Mouse (Mus musculus) c-Kit-positive CD71-negative TER-119-negative erythroid progenitor cells, embryonic 14.5 days (primary cell): Measurements from ENCODE around the gene Slc6a4.
"Not testable (repeated sequence)": the region's sequence is repeated elsewhere in the genome, so short reads cannot be mapped to it uniquely, and the experiment has no call there.

ENCODE experiments used
- DNase-seq: peaks from one replicate; pipeline ENCODE4 v3.0.0-alpha.2; 2013; ENCODE audit warnings: low read depth

The Slc6a4 gene

DNA sequence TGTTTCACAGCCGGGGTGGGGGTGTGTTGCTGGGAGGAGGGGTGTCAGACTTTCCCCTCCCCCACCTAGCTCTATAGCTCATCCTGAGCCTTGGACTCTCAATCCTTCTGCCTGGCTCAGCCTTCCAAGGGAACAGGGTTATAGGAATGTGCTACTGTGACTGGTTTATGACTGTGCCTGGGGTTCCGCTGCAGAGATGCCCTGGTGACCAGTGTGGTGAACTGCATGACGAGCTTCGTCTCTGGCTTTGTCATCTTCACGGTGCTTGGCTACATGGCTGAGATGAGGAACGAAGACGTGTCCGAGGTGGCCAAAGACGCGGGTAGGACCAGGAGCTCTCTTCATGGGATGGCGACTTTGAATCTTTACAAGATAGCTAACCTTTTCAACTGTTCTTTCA lies 19.6 kb downstream of the Slc6a4 start:
- no peak for DNase-seq

DNA sequence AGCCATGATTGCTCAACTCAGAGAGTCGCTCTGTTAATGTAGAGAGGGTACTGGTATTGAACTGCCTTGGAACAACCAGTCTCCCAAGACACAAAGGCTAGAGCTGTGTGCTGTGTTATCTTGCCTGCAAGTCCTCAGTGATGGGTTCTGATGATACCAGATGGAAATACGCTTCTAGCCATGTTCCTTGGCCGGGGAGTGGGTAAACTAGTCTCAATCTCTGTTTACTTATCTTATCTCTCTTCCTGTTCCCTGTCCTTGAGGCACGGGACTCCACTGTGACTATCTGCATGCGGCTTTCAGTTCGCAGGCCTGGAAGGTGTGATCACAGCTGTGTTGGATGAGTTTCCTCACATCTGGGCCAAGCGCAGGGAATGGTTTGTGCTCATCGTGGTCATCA lies 21.1 kb downstream of the Slc6a4 start:
- DNase-seq: no peak

DNA sequence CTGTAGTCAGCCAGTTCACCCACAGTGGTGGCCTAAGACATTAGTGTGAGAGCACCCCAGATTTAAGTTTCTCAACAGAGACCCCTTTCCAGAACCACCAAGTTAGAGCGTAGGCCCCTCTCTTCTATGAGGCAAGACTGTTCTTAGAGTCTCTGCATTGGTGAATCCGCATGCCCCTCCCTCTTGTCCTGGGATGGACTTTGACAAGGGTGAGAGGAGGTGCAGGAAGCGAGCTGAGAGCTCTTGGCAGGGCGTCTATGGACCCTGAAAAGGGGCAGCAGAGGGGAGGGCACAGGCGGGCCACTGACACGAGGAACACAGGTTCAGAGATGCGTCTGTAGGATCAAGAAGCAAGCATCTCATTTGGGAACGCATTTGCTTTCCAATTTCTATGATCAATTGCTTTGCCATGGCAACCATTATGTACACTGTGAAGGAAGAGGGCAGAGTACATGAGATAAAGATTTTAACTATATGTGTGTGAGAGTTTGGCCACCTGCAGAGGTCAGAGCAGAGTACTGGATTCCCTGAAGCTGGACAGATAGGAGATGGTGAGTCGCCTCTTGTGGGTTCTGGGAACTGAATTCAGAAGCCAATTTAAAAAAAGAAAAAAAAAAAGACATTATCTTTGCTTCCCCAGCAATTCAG lies 23.5 kb downstream of the Slc6a4 start:
- no peak for DNase-seq

DNA sequence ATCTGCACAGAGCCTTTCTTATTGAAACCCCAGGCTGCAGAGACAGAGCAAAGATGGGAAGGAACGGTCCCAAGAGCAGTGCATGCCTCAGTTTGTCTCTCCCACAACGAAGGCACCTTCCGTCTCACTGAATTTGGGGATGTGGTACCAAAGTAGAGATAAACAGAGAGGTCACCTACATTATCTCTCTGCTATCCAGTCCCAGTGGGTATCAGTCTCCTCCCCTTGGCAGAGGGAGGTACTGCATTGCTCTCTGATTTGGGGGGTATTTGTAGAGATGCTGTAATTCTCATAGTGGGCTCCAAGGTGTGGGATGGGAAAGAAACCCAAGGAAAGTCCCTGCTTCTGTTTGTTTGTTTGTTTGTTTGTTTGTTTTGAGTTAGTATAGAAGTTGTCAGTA lies 28.2 kb downstream of the Slc6a4 start:
- no peak for DNase-seq

GRCm38 (mm10) chr11:77028157-77028556 lies 29.8 kb downstream of the Slc6a4 start:
- no peak for DNase-seq

GRCm38 (mm10) chr11:77031151-77031934 lies 32.9 kb downstream of the Slc6a4 start:
- no peak for DNase-seq

GRCm38 (mm10) chr11:77041891-77042290 lies 43.5 kb downstream of the Slc6a4 start:
- no peak for DNase-seq

- no peak for DNase-seq
These were observed 44.4 kb downstream of the Slc6a4 start for GRCm38 (mm10) chr11:77042816-77043215.

- DNase-seq: no peak
These were observed 63.5 kb downstream of the Slc6a4 start for GRCm38 (mm10) chr11:77061951-77062350.

- DNase-seq: no peak
These were observed 65.0 kb downstream of the Slc6a4 start for GRCm38 (mm10) chr11:77063406-77063805.

DNA sequence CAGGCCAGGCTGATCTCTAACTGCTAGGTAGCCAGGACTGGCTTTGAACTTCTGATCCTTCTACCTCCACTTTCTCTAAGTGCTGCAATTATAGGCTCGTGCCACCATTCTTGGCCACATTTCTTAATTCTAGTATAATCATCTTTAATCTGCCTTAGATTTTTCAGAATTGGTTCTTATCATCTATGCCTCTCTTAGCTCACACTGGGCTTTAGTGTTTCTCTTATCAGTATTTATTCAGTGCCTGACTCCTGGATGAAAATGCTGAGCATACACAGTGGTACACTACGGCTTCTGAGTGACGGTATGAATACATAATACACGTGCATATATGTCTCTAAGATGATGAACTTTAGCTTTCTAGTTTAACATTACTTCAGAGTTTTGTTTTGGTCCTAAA lies 70.4 kb downstream of the Slc6a4 start:
- no peak for DNase-seq

- DNase-seq: peak; percentile 29
These were observed 72.3 kb downstream of the Slc6a4 start for GRCm38 (mm10) chr11:77070721-77071120.

DNA sequence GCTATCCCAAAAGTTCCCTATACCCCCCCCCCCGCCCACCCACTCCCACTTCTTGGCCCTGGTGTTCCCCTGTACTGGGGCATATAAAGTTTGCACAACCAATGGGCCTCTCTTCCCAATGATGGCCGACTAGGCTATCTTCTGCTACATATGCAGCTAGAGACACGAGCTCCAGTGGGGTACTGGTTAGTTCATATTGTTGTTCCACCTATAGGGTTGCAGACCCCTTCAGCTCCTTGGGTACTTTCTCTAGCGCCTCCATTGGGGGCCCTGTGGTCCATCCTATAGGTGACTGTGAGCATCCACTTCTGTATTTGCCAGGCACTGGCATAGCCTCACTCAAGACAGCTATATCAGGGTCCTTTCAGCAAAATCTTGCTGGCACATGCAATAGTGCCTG lies 78.9 kb downstream of the Slc6a4 start:
- not testable (repeated sequence) for DNase-seq

DNA sequence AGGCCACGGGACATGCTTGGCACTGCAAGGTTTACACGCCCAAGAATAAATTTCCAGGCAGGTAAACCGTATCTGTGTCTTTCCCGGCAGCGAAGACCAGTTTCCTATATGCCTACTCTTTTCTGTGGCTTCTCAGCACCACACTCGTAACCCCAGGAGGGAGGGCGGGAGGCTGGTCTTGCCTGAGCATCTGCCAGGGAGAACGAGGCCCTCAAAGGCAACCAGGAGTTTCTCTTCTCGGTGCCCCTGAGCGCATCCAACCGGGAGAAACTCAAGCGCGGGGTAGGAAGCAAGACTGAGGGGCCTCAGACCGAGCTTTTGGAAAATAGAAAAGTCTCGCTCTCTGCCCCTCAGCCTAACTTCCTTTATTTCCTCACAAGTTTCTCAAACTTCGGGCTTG lies 79.4 kb downstream of the Slc6a4 start:
- no peak for DNase-seq

- DNase-seq: peak; percentile 91
These were observed 80.1 kb downstream of the Slc6a4 start, which contains the start of gene Nsrp1 for GRCm38 (mm10) chr11:77078273-77079134. Nsrp1 (minus strand) TSS chr11:77078435.

- no peak for DNase-seq
These were observed 81.0 kb downstream of the Slc6a4 start for GRCm38 (mm10) chr11:77079361-77079760.
